Mouse (Mus musculus) intestine, postnatal 0 days (tissue): Measurements from ENCODE around the gene Csnk1g2. TPM values are rescaled to one million over a fixed set of nuclear protein-coding genes. Genes with fewer than 3 reads are reported as not detected.
A peak's percentile ranks its signal among the peaks of the same experiment; 100 is the strongest.
"Not testable (repeated sequence)": the region's sequence is repeated elsewhere in the genome, so short reads cannot be mapped to it uniquely, and the experiment has no call there.

ENCODE experiments used
- ATAC-seq: fragments of 200-750 bp; cut with Nextera tagmentation; 2 replicates; pipeline ENCODE4 v1.8.0; 2017; ENCODE audit warnings: mild to moderate bottlenecking, moderate TSS enrichment, moderate library complexity
- H3K27ac ChIP-seq: fragments of 300-500 bp; sonication (generic); 2 replicates; pipeline ENCODE4 v1.5.1; 2014; ENCODE audit warnings: mild to moderate bottlenecking, low read depth, low read length, moderate library complexity
- H3K27me3 ChIP-seq: fragments of 300-500 bp; sonication (generic); replicated peaks from 2 replicates; pipeline ENCODE4 v1.6.1; 2014; ENCODE audit warnings: low read length, mixed read lengths; ENCODE audit not compliant: control insufficient read depth, insufficient read depth
- H3K36me3 ChIP-seq: fragments of 300-500 bp; sonication (generic); 2 replicates; pipeline ENCODE4 v1.6.1; 2014; ENCODE audit warnings: mild to moderate bottlenecking, moderate library complexity; ENCODE audit not compliant: control insufficient read depth, insufficient read depth
- H3K4me1 ChIP-seq: fragments of 300-500 bp; sonication (generic); replicated peaks from 2 replicates; pipeline ENCODE4 v1.6.1; 2014; ENCODE audit warnings: antibody characterized with exemption, low read length, mixed read lengths; ENCODE audit not compliant: control insufficient read depth, insufficient read depth
- H3K4me2 ChIP-seq: fragments of 300-500 bp; sonication (generic); replicated peaks from 2 replicates; pipeline ENCODE4 v1.6.1; 2014; ENCODE audit warnings: low read depth, mild to moderate bottlenecking, moderate library complexity
- H3K4me3 ChIP-seq: fragments of 300-500 bp; sonication (generic); 2 replicates; pipeline ENCODE4 v1.5.1; 2014; ENCODE audit warnings: low read depth, low read length
- H3K9ac ChIP-seq: fragments of 300-500 bp; sonication (generic); 2 replicates; pipeline ENCODE4 v1.6.1; 2014; ENCODE audit warnings: mild to moderate bottlenecking, low read depth, low read length
- H3K9me3 ChIP-seq: fragments of 300-500 bp; sonication (generic); 2 replicates; pipeline ENCODE4 v1.6.1; 2016; ENCODE audit warnings: mixed run types; ENCODE audit not compliant: control insufficient read depth
- CTCF ChIP-seq: sonication (generic); IDR thresholded peaks from 2 replicates; pipeline ENCODE4 v1.5.1; 2016; ENCODE audit warnings: low read depth, mild to moderate bottlenecking, control low read depth, antibody characterized with exemption, moderate library complexity
- WGBS: fragments of 180-500 bp; shearing (Covaris S2); extraction: QIAGEN DNeasy Blood & Tissue Kit; methylation state at CpG from one replicate; pipeline ENCODE4 v1.1.7; 2014; 5-methylcytosine and 5-hydroxymethylcytosine counted together
- polyA plus RNA-seq: library from polyadenylated mRNA; unstranded; fragments of >200 nt; fragmentation: Nextera tagmentation; extraction: Ambion mirVana; gene quantifications from 2 replicates; pipeline ENCODE4 v1.2.1, GENCODE M21; 2015

The Csnk1g2 gene
- polyA plus RNA-seq, 1 experiment from 2014 or later: 97.5 TPM

GRCm38 (mm10) chr10:80623457-80624191 is 986 bp downstream of the Csnk1g2 start:
- 13% methylated on average over 15 of the region's 15 CpGs for WGBS
- Histone ChIP-seq H3K9me3 (no peaks in the 10 kb centered on the region), H3K27ac (peak overlapping the region; percentile 92), H3K4me2 (peak overlapping the region; percentile 83), H3K9ac (peak overlapping the region; percentile 84), H3K36me3 (no peaks in the 10 kb centered on the region), H3K27me3 (no peaks in the 10 kb centered on the region), H3K4me1 (no peaks in the 10 kb centered on the region; the same call in 1 of the 2 replicates), H3K4me3 (peak overlapping the region; percentile 84)
- ATAC-seq: no peak
- peak; percentile 26; the same call in 1 of the 2 replicates for TF ChIP-seq CTCF

GRCm38 (mm10) chr10:80625764-80626163 is 3.1 kb downstream of the Csnk1g2 start:
- Histone ChIP-seq H3K9me3 (no peaks in the 10 kb centered on the region), H3K27ac (peak overlapping the region; percentile 83), H3K4me1 (no peaks in the 10 kb centered on the region; the same call in 1 of the 2 replicates), H3K9ac (no peak overlapping the region), H3K4me2 (0 out of 2 replicates have a peak overlapping the region, but pooled peaks have one; percentile 6), H3K27me3 (no peaks in the 10 kb centered on the region), H3K36me3 (peaks cover 9% of the 10 kb centered on the region; the same call in 1 of the 2 replicates), H3K4me3 (no peak overlapping the region)
- ATAC-seq: no peak
- WGBS: 59% methylated on average over 4 of the region's 4 CpGs
- TF ChIP-seq CTCF: no peak

GRCm38 (mm10) chr10:80627685-80628084 is 5.0 kb downstream of the Csnk1g2 start:
- Histone ChIP-seq H3K4me3 (no peak overlapping the region), H3K4me1 (no peaks in the 10 kb centered on the region; the same call in 1 of the 2 replicates), H3K9ac (no peak overlapping the region), H3K9me3 (no peaks in the 10 kb centered on the region), H3K27me3 (no peaks in the 10 kb centered on the region), H3K4me2 (0 out of 2 replicates have a peak overlapping the region, but pooled peaks have one; percentile 17), H3K27ac (no peak overlapping the region), H3K36me3 (peaks cover 12% of the 10 kb centered on the region; the same call in 1 of the 2 replicates)
- WGBS: 8% methylated on average over 2 of the region's 2 CpGs
- 0 out of 2 replicates have a peak, but pooled peaks have one; percentile 6 for ATAC-seq
- TF ChIP-seq CTCF: no peak

- no peak for TF ChIP-seq CTCF
- WGBS: 86% methylated on average over 9 of the region's 9 CpGs
- Histone ChIP-seq H3K9me3 (no peaks in the 10 kb centered on the region), H3K27me3 (no peaks in the 10 kb centered on the region), H3K36me3 (peaks cover 13% of the 10 kb centered on the region; the same call in 1 of the 2 replicates), H3K27ac (no peak overlapping the region), H3K4me2 (no peak overlapping the region), H3K4me1 (no peaks in the 10 kb centered on the region; the same call in 1 of the 2 replicates), H3K4me3 (no peak overlapping the region), H3K9ac (no peak overlapping the region)
- ATAC-seq: no peak
Observed at GRCm38 (mm10) chr10:80628925-80629324, 6.3 kb downstream of the Csnk1g2 start.

- no peaks in the 10 kb centered on the region for H3K9me3 ChIP-seq
- ATAC-seq: peak; percentile 51
- no peak overlapping the region for H3K9ac ChIP-seq
- 47% methylated on average over 6 of the region's 6 CpGs for WGBS
- no peak overlapping the region for H3K4me3 ChIP-seq
- TF ChIP-seq CTCF: no peak
- H3K4me1 ChIP-seq: 0 out of 2 replicates have a peak, but pooled peaks cover 3% of the 10 kb centered on the region
- H3K27ac ChIP-seq: peak overlapping the region; percentile 62
- H3K36me3 ChIP-seq: peaks cover 72% of the 10 kb centered on the region
- no peak overlapping the region for H3K4me2 ChIP-seq
- H3K27me3 ChIP-seq: no peaks in the 10 kb centered on the region
Observed at GRCm38 (mm10) chr10:80635345-80635744, 12.7 kb downstream of the Csnk1g2 start.

- 88% methylated on average over 10 of the region's 10 CpGs for WGBS
- H3K27me3 ChIP-seq: no peaks in the 10 kb centered on the region
- no peaks in the 10 kb centered on the region for H3K9me3 ChIP-seq
- no peak overlapping the region for H3K4me3 ChIP-seq
- H3K4me1 ChIP-seq: no peaks in the 10 kb centered on the region
- H3K4me2 ChIP-seq: no peak overlapping the region
- no peak for ATAC-seq
- H3K9ac ChIP-seq: no peak overlapping the region
- peaks cover 52% of the 10 kb centered on the region for H3K36me3 ChIP-seq
- no peak for TF ChIP-seq CTCF
- H3K27ac ChIP-seq: no peak overlapping the region
Observed at GRCm38 (mm10) chr10:80646936-80647335, 24.3 kb downstream of the Csnk1g2 start.

- not testable (repeated sequence) for H3K27me3 ChIP-seq, H3K9ac ChIP-seq, H3K4me1 ChIP-seq, ATAC-seq, H3K9me3 ChIP-seq, H3K4me2 ChIP-seq, H3K27ac ChIP-seq, H3K4me3 ChIP-seq
- WGBS: 79% methylated on average over 6 of the region's 6 CpGs
- H3K36me3 ChIP-seq: peaks cover 33% of the 10 kb centered on the region
Observed at GRCm38 (mm10) chr10:80649910-80650309, 27.3 kb downstream of the Csnk1g2 start.
